Mouse (Mus musculus) stomach, embryonic 14.5 days (tissue): ENCODE measurements at regions not wholly inside any gene's neighbourhood (a gene's known extent, or its start where the extent isn't known, plus 50 kb on each side); places are given as distances from the start of the nearest gene placed in this dataset.

Experiments used
- ATAC-seq: fragments of 200-750 bp; cut with Nextera tagmentation; 2 replicates; pipeline ENCODE4 v1.8.0; 2017; ENCODE audit warnings: low read depth, moderate TSS enrichment; ENCODE audit not compliant: insufficient number of reproducible peaks, insufficient read depth, low FRiP score
- H3K27ac ChIP-seq: fragments of 300-500 bp; sonication (generic); 2 replicates; pipeline ENCODE4 v1.5.1; 2014; ENCODE audit warnings: mild to moderate bottlenecking, low read length, moderate library complexity, mixed read lengths
- H3K27me3 ChIP-seq: fragments of 300-500 bp; sonication (generic); 2 replicates; pipeline ENCODE4 v1.6.1; 2014; ENCODE audit warnings: low read length, control low read depth, mixed read lengths; ENCODE audit not compliant: control insufficient read depth, insufficient read depth
- H3K36me3 ChIP-seq: fragments of 300-500 bp; sonication (generic); 2 replicates; pipeline ENCODE4 v1.6.1; 2014; ENCODE audit warnings: mild to moderate bottlenecking, control low read depth, low read length, moderate library complexity, mixed read lengths; ENCODE audit not compliant: control insufficient read depth, insufficient read depth
- H3K4me1 ChIP-seq: fragments of 300-500 bp; sonication (generic); 2 replicates; pipeline ENCODE4 v1.6.1; 2014; ENCODE audit warnings: low read length, control low read depth, mixed read lengths; ENCODE audit not compliant: control insufficient read depth, insufficient read depth
- H3K4me2 ChIP-seq: fragments of 300-500 bp; sonication (generic); replicated peaks from 2 replicates; pipeline ENCODE4 v1.6.1; 2014; ENCODE audit warnings: low read depth, low read length, control low read depth
- H3K4me3 ChIP-seq: fragments of 300-500 bp; sonication (generic); 2 replicates; pipeline ENCODE4 v1.5.1; 2014; ENCODE audit warnings: low read depth, low read length, control low read depth
- H3K9ac ChIP-seq: fragments of 300-500 bp; sonication (generic); replicated peaks from 2 replicates; pipeline ENCODE4 v1.6.1; 2014; ENCODE audit warnings: low read depth, mild to moderate bottlenecking, control low read depth, low read length, moderate library complexity, mixed read lengths
- H3K9me3 ChIP-seq: fragments of 300-500 bp; sonication (generic); 2 replicates; pipeline ENCODE4 v1.6.1; 2016; ENCODE audit warnings: low read depth, low read length, control low read depth; ENCODE audit not compliant: control insufficient read depth
- WGBS: fragments of 180-500 bp; shearing (Covaris S2); extraction: QIAGEN DNeasy Blood & Tissue Kit; methylation state at CpG from one replicate; pipeline ENCODE4 v1.1.7; 2014; 5-methylcytosine and 5-hydroxymethylcytosine counted together

DNA sequence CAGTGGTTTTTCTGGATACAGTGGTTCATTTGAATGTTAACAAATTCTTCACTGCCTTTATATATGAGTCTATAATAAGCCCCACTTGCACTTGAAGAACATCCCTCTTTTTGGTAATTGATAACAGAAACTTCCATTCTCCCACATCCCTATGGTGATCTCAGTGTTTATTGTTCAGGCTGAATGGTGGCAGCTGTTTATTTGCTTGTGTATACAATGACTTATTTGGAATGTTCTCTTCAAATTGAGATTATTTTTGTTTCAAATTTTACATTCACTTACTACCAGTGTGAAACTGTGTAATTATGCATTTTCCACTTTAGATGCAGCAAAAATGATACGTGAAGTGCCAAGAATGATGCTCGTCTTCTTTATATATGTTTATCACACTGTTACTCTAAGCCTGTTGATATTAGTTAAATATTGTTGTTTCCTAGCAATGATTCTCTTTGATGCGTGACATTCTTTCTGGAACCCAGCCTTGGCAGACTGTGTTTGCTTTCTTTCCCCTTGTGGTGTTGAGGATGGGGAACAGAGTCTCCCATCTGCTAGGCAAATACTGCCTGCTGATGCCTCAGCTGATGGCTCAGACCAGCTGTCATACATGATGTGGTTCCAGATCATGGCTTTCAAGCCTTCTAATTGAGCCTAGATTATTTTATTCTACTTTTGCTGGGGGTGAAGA lies 389.1 kb downstream of the Cd109 start:
- no peak for ATAC-seq

DNA sequence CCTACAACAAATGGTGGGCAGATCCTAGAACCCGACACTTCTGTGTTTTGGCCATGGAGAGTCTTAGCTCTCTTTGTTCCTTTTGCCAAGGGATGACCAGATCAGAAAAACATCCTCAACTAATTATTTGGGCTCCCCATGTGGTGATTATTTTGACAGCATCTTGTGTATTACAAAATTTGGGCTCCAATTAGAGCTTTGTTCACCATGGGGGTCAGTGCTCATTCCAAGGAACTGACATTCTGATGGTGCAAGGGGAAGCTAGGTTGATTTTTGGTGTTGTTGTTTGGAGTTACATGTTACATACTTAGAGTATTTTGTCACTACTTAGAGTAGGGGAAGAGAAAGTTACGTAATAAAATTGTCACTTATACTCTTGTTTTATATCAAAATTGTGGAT lies 406.9 kb downstream of the Cd109 start:
- Histone ChIP-seq H3K9ac (no peak overlapping the region), H3K4me1 (no peaks in the 10 kb centered on the region), H3K4me2 (no peak overlapping the region), H3K27ac (no peak overlapping the region), H3K27me3 (no peaks in the 10 kb centered on the region), H3K9me3 (no peaks in the 10 kb centered on the region), H3K4me3 (no peak overlapping the region), H3K36me3 (no peaks in the 10 kb centered on the region)
- ATAC-seq: no peak
- WGBS: 95% methylated on average over 2 of the region's 2 CpGs

More for the DNA sequence above, 389.1 kb downstream of the Cd109 start:
- Histone ChIP-seq H3K36me3 (no peaks in the 10 kb centered on the region), H3K4me2 (no peak overlapping the region), H3K4me1 (no peaks in the 10 kb centered on the region), H3K4me3 (no peak overlapping the region), H3K9me3 (no peaks in the 10 kb centered on the region), H3K27ac (no peak overlapping the region), H3K9ac (no peak overlapping the region), H3K27me3 (no peaks in the 10 kb centered on the region)
- WGBS: 71% methylated on average over 3 of the region's 3 CpGs

DNA sequence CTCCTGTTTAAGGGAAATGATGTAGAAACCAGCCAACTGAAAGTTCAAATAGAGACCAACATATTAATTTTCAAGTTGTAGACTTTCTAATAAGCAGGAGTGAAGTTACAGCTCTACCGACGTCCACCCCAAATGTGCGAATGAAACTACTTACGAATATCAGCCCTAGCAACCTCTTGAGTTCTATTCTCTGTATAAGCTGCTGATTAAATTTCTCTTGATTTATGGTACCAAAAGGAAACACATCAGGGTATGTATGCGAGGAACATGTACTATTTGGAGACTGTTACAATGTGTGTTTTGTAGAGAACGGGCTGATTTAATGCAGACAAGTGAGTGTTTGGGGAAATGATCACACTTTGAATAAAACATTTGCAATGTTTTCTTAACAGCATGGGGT lies 412.9 kb downstream of the Cd109 start:
- H3K27me3 ChIP-seq: no peaks in the 10 kb centered on the region
- H3K9me3 ChIP-seq: no peaks in the 10 kb centered on the region
- H3K27ac ChIP-seq: no peak overlapping the region
- no peak overlapping the region for H3K4me3 ChIP-seq
- no peak for ATAC-seq
- H3K9ac ChIP-seq: no peak overlapping the region
- H3K36me3 ChIP-seq: no peaks in the 10 kb centered on the region
- no peak overlapping the region for H3K4me2 ChIP-seq
- H3K4me1 ChIP-seq: no peaks in the 10 kb centered on the region
- WGBS: 82% methylated on average over 6 of the region's 6 CpGs

DNA sequence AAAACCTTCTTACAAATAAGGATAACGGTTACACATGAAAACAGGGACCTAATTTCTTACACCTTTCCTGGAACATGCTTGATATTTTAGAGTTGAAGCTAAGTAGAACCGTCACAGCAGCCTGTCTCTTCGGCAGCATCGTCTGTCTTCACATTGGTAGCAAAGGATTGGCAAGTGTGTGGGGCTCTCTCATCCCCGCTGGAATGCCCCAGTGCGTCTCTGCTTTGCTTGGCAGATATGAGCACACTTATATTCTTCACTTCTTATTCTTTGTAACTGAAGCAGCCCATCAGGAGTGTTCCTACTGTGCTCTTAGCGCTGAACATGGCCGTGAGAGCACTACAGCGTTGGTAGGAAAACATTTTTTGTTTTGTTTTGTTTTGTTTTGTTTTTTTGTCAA lies 414.1 kb downstream of the Cd109 start:
- H3K27ac ChIP-seq: no peak overlapping the region

DNA sequence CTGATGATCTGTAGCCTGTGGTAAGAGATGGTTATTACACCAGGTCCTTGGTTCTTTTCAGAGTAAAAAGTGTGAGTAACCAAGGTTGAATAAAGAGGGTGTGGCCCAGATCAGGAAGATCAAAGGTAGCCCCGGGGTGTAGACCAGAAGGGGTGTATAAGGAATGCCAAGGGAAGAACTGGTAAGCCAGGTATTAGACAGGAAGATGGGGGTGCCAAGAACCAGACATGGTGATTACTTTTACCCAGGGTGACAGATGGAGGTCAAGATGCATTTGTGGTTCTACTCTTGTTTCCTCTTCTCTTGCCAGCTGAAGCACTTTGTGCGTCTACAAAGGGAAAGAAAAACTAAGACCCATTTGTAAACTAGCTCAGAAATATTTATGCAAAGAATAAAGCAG lies 420.3 kb downstream of the Cd109 start:
- no peak overlapping the region for H3K4me2 ChIP-seq
- H3K27me3 ChIP-seq: no peaks in the 10 kb centered on the region
- H3K9ac ChIP-seq: no peak overlapping the region
- H3K4me1 ChIP-seq: no peaks in the 10 kb centered on the region
- H3K9me3 ChIP-seq: no peaks in the 10 kb centered on the region
- WGBS: 66% methylated on average over 2 of the region's 2 CpGs
- no peak overlapping the region for H3K4me3 ChIP-seq
- no peak for ATAC-seq
- H3K27ac ChIP-seq: no peak overlapping the region
- no peaks in the 10 kb centered on the region for H3K36me3 ChIP-seq

More for the DNA sequence above, 414.1 kb downstream of the Cd109 start:
- H3K4me2 ChIP-seq: no peak overlapping the region
- no peak overlapping the region for H3K9ac ChIP-seq
- H3K27me3 ChIP-seq: no peaks in the 10 kb centered on the region
- no peaks in the 10 kb centered on the region for H3K36me3 ChIP-seq
- WGBS: 84% methylated on average over 9 of the region's 9 CpGs
- no peaks in the 10 kb centered on the region for H3K9me3 ChIP-seq
- no peak for ATAC-seq
- H3K4me3 ChIP-seq: no peak overlapping the region
- no peaks in the 10 kb centered on the region for H3K4me1 ChIP-seq

DNA sequence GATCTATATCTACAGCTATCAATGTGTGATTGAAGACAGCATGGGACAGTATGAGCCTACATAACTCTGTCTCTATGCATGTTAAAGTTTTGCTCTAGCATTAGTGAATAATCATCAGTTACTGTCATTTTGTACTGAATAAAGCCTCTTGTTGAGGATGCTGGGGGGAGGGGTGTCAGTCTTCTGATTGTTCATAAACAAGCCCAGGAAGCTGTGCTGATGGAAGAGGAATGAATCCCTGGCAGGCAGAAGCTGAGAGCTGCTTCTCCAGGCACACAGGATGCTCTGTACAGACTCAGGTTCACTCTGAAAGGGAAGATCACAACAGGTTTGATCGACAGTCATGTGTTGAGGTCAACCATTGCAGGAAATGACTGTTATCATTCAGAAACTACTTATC lies 421.7 kb downstream of the Cd109 start:
- no peak overlapping the region for H3K9ac ChIP-seq
- H3K4me2 ChIP-seq: no peak overlapping the region
- no peaks in the 10 kb centered on the region for H3K27me3 ChIP-seq
- 47% methylated on average over 1 of the region's 1 CpGs for WGBS
- H3K36me3 ChIP-seq: no peaks in the 10 kb centered on the region
- H3K9me3 ChIP-seq: no peaks in the 10 kb centered on the region
- H3K4me1 ChIP-seq: no peaks in the 10 kb centered on the region
- H3K4me3 ChIP-seq: no peak overlapping the region
- ATAC-seq: no peak
- H3K27ac ChIP-seq: no peak overlapping the region

DNA sequence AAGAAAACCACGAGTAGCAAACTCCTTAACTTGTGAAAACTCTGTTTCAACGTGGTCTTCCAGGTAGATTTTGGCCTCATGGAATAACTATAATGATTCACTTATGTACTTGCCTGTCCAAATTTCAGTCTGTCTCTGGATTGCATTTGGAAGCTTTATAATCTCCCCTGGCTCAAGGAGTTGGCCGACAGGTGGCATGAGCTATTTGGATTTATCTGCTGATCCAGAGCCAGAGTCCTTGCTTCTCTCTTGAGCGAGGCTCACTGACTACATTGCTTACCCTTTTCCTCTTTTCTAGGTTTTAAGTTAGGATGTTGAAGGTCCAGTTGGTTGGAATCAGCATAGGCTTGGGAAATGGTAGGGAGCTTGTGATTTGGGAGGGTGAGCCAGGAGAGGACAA lies 423.6 kb downstream of the Cd109 start:
- ATAC-seq: no peak
- H3K27me3 ChIP-seq: no peaks in the 10 kb centered on the region

DNA sequence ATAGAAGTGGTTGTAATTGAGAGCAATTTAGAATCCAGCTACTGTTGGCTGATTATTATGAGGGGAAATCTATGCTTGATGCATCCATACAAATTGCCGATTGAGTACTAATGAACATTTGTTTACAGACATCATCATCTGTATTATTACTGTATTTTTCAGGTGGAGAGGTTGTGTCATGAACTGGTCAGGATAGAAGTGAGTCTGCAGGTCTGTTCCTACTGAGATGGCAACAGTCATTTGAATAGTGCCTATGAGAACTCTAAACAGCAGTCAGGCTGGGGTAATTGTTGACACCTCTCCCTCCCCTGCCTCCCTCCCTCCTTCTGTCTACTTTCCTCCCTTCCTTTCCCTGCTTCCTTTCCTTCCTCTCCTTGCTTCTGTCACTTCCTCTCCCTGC lies 429.0 kb downstream of the Cd109 start:
- Histone ChIP-seq H3K4me2 (no peak overlapping the region), H3K4me3 (no peak overlapping the region), H3K36me3 (no peaks in the 10 kb centered on the region), H3K27me3 (no peaks in the 10 kb centered on the region), H3K27ac (no peak overlapping the region), H3K4me1 (no peaks in the 10 kb centered on the region), H3K9me3 (no peaks in the 10 kb centered on the region), H3K9ac (no peak overlapping the region)
- no peak for ATAC-seq
- 95% methylated on average over 1 of the region's 1 CpGs for WGBS

More for the DNA sequence above, 423.6 kb downstream of the Cd109 start:
- WGBS: 78% methylated on average over 4 of the region's 4 CpGs
- Histone ChIP-seq H3K4me2 (no peak overlapping the region), H3K4me1 (no peaks in the 10 kb centered on the region), H3K9ac (no peak overlapping the region), H3K36me3 (no peaks in the 10 kb centered on the region), H3K9me3 (no peaks in the 10 kb centered on the region), H3K4me3 (no peak overlapping the region), H3K27ac (no peak overlapping the region)

DNA sequence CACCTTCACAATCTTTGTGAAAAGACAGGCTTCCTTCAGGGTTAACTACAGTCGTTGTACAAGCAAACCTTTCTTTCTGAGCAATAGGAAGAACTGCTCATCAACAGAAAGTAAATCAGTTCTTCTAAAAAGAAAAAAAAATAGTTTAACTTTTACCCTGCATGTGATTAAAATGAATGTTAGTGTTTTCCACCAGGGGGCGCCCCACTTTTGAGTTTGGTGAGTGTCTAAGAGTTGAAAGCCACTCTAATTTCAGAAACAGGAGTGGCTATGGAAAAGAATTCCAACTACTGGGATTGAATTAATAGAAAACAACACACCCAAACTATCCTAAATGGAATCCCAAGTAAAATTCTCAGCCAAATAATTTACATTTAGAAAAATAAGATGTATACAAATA lies 430.0 kb downstream of the Cd109 start:
- no peaks in the 10 kb centered on the region for H3K27me3 ChIP-seq
- no peak overlapping the region for H3K9ac ChIP-seq
- 4% methylated on average over 2 of the region's 2 CpGs for WGBS

More for the DNA sequence above, 430.0 kb downstream of the Cd109 start:
- no peak overlapping the region for H3K27ac ChIP-seq
- no peaks in the 10 kb centered on the region for H3K9me3 ChIP-seq
- no peaks in the 10 kb centered on the region for H3K4me1 ChIP-seq
- H3K36me3 ChIP-seq: no peaks in the 10 kb centered on the region
- no peak overlapping the region for H3K4me2 ChIP-seq
- no peak overlapping the region for H3K4me3 ChIP-seq
- no peak for ATAC-seq
